Mouse (Mus musculus) CH12F3 (cell line): Measurements from ENCODE around the gene Tmod1.

Source experiments
- in situ Hi-C: fragments of 300-500 bp; cut with MboI; formaldehyde crosslinking; loops from 2 replicates; pipeline ENCODE4 v1.14.3; 2020; ENCODE audit warnings: low sequenced_read_pairs

Gene Tmod1

GRCm38 (mm10) chr4:46038892-46039751 lies at the start of gene Tmod1:
Gene Tmod1 (plus strand): TSS chr4:46038935.
- in situ Hi-C loops: no loop called here

- in situ Hi-C loops: no loop called here
Observed at GRCm38 (mm10) chr4:45990427-45991135, 48.2 kb upstream of the Tmod1 start.

- in situ Hi-C loops: no loop called here
Observed at GRCm38 (mm10) chr4:45998536-45998935, 40.2 kb upstream of the Tmod1 start.

GRCm38 (mm10) chr4:46008142-46008793 lies 30.5 kb upstream of the Tmod1 start:
- in situ Hi-C loops: no loop called here

- in situ Hi-C loops: no loop called here
Observed at GRCm38 (mm10) chr4:46011698-46012097, 27.0 kb upstream of the Tmod1 start.

GRCm38 (mm10) chr4:46015605-46016004 lies 23.1 kb upstream of the Tmod1 start:
- in situ Hi-C loops: no loop called here

- in situ Hi-C loops: no loop called here
Observed at GRCm38 (mm10) chr4:46023021-46023481, 15.7 kb upstream of the Tmod1 start.

GRCm38 (mm10) chr4:46025893-46026292 lies 12.8 kb upstream of the Tmod1 start:
- in situ Hi-C loops: no loop called here

GRCm38 (mm10) chr4:46028224-46028623 lies 10.5 kb upstream of the Tmod1 start:
- in situ Hi-C loops: no loop called here

GRCm38 (mm10) chr4:46028781-46029180 lies 10.0 kb upstream of the Tmod1 start:
- in situ Hi-C loops: no loop called here

- in situ Hi-C loops: no loop called here
Observed at GRCm38 (mm10) chr4:46029552-46029951, 9.2 kb upstream of the Tmod1 start.

- in situ Hi-C loops: no loop called here
Observed at GRCm38 (mm10) chr4:46032448-46032847, 6.3 kb upstream of the Tmod1 start.

- in situ Hi-C loops: no loop called here
Observed at GRCm38 (mm10) chr4:46033197-46033596, 5.5 kb upstream of the Tmod1 start.

GRCm38 (mm10) chr4:46038591-46038891 lies 194 bp upstream of the Tmod1 start:
- in situ Hi-C loops: no loop called here

GRCm38 (mm10) chr4:46039899-46040298 lies 1.2 kb downstream of the Tmod1 start:
- in situ Hi-C loops: no loop called here

- in situ Hi-C loops: no loop called here
Observed at GRCm38 (mm10) chr4:46040594-46041192, 2.0 kb downstream of the Tmod1 start.

- in situ Hi-C loops: no loop called here
Observed at GRCm38 (mm10) chr4:46041761-46042504, 3.2 kb downstream of the Tmod1 start.

GRCm38 (mm10) chr4:46042505-46042850 lies 3.7 kb downstream of the Tmod1 start:
- in situ Hi-C loops: no loop called here

- in situ Hi-C loops: no loop called here
Observed at GRCm38 (mm10) chr4:46043361-46043760, 4.6 kb downstream of the Tmod1 start.

- in situ Hi-C loops: no loop called here
Observed at GRCm38 (mm10) chr4:46047971-46048370, 9.2 kb downstream of the Tmod1 start.

- in situ Hi-C loops: no loop called here
Observed at GRCm38 (mm10) chr4:46048418-46048817, 9.7 kb downstream of the Tmod1 start.
